Mouse (Mus musculus) cerebellum, adult 2 months (tissue): Measurements from ENCODE around the gene Pparg.

Experiments used
- CTCF ChIP-seq: fragments of 200-500 bp; IDR thresholded peaks from 2 replicates; pipeline ENCODE4 v1.5.1; 2011; ENCODE audit warnings: low read depth, mild to moderate bottlenecking, control low read depth, low read length, moderate library complexity, borderline replicate concordance; ENCODE audit not compliant: insufficient read depth
- POLR2A ChIP-seq: fragments of 200-500 bp; IDR thresholded peaks from 2 replicates; pipeline ENCODE4 v1.6.1; 2011; ENCODE audit warnings: low read length, control low read depth, borderline replicate concordance; ENCODE audit not compliant: insufficient read depth

- TF ChIP-seq CTCF (no peak), POLR2A (no peak)
Observed at GRCm38 (mm10) chr6:115434054-115434453, 73.3 kb downstream of the Pparg start.
